Mouse (Mus musculus) adrenal gland, postnatal 4 days (tissue): Measurements from ENCODE around the gene Trim15. TPM values are rescaled to one million over a fixed set of nuclear protein-coding genes. Genes with fewer than 3 reads are reported as not detected.
"Not testable (repeated sequence)": the region's sequence is repeated elsewhere in the genome, so short reads cannot be mapped to it uniquely, and the experiment has no call there.

Source experiments
- DNase-seq, 2 experiments: peaks; one replicate each; pipeline ENCODE4 v3.0.0; 2021 to 2022; ENCODE audit warnings: low spot score in 2 of 2, mixed read lengths in 2 of 2
- long read RNA-seq, 2 experiments: library from polyadenylated mRNA; stranded (forward); transcript quantifications; one replicate each; pipeline ENCODE4 v2.0.0; 2021
- total RNA-seq, 2 experiments: library from RNA; stranded (reverse); gene quantifications; 2 replicates each; pipeline ENCODE4 v1.2.3; 2021

Gene Trim15
- not detected for total RNA-seq
- long read RNA-seq, experiment 1: 0 reads
- long read RNA-seq, experiment 2: 0 reads

DNA sequence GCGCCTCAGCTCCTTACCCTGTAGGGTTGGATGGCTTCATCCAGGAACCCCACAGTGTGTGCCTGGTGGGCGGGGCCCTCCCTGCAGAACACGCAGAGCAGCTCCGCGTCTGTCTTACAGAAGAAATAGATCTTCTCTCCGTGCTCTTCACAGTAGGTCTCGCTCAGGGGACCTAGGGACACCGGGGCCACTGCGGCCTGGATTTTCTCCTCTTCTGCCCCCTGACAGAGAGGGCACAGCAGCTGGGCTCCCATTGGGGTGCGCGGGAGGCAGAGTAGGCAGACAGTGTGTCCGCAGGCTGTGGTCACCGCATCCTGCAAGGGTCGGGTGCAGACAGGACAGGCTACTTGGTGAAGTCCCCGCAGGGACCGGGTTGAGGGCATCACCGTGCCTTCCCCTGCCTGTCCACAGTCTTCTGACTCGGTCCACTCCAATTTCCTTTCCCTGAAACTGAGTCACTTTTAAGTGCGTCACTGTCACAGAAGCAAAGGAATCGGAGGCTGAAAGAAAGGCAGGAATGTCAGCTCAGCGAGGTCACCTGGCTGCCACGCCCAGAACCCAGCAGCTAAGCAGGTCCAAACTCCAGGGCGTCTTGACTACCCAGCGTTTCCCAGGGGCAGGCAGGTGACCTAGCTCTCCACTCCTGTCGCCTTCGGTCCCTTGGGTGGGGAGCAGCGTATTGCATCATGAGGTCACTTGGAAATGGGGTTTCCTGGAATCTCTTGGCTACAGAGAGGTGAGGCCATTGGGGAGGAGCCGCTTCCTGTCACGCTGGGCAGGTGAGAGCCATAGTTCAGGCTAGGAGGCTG lies at the start of gene Trim15:
Gene Trim15, minus strand, starts transcription at position 492 of the 809 bp plus-strand sequence.
- DNase-seq: no peak

DNA sequence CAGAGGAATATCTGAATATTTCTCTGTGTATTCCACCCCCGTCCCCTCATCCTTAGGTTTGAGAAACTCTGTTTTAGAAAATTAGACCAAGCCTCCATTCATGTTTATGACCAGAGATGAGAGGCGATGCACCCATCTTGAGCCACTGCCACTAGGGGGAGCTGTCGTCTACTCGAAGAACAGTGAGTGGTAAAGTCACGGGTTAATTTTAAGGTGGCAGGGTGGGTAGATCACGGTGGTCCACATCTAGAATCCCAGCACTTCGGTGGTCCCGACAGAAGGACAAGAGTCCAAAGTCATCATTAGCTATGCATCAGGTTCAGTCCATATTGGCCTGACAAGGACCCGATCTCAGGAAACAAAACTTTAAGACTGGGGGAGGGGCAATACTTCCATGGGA lies 48.1 kb upstream of the Trim15 start:
- peak; percentile 16 to 25 for DNase-seq

DNA sequence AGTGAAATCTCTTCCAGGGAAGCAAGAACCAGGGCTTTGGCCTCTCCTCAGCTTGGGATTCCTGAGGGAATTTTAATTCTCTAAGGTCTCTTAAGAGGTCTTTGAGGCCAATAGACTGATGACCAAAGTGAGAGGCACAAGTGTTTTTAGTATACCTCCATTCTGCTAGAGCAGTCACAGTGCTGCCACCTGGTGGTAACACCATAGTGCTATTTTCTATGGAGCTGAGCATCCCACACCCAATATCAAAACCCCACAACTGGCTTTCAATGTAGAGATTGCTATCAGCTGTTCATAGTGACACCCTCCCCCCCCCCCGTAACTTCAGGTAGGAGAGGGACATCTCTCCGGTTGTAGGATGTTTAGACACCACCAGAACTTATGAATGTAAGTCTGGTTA lies 47.1 kb upstream of the Trim15 start:
- peak; percentile 39 to 50 for DNase-seq

DNA sequence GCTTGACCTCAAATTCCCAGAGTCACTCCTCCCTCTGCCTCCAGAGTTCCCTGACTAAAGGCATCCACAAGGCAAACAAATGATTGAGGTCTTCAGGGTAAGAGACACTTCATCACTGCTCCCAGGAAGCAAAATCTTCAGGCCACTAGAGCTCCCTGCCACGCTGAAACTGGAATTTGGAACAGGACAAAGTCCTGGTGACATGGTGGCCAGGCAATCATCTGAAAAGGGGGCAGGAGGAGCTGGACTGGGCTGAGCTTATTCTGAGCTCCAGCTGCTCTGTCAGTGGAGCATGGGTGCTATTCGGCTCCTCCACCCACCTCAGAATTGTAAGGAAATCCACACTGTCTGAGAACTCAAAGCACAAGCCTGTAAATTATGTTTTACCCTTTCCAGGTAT lies 45.0 kb upstream of the Trim15 start:
- no peak for DNase-seq

- DNase-seq: no peak
Observed at GRCm38 (mm10) chr17:36909802-36910201, 42.8 kb upstream of the Trim15 start.

GRCm38 (mm10) chr17:36908235-36908634 lies 41.2 kb upstream of the Trim15 start:
- no peak for DNase-seq

- no peak for DNase-seq
Observed at GRCm38 (mm10) chr17:36903651-36904050, 36.6 kb upstream of the Trim15 start.

DNA sequence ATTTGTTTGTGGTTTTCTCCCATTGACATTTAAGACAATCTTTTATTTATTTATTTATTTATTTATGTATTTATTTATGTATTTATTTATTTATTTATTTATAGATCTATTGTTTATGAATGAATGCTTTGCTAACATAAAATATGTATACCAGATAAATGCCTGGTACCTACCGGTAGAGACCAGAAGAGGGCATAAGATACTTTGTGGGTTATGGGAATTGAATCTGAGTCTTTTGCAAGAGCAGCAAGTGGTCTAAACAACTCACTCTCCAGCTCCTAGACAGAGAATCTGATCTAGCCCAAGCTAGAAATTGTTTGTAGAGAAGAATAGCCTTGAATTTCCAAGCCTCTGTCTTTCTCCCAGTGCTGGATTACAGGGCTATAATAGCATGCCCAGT lies 33.7 kb upstream of the Trim15 start:
- no peak for DNase-seq

- DNase-seq: no peak
Observed at GRCm38 (mm10) chr17:36900001-36900400, 33.0 kb upstream of the Trim15 start.

DNA sequence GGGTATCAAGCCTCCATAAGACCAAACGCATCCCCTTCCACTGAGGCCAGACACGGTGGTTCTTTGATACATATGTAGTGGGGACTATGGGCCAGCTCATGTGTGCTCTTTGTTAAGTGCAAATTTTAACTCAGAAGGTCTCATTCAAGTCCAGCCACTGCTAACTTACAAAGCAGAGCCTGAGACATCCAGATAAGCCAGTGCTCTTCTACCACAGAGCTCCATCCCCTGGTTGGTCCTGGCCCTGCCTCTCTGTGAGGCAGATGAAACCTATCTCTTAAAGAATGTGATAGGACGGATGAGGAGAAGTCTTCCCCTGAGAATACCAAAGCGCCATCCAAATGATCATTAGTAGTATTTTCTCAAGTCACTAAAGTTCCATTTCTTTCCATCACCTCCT lies 32.4 kb upstream of the Trim15 start:
- no peak for DNase-seq

DNA sequence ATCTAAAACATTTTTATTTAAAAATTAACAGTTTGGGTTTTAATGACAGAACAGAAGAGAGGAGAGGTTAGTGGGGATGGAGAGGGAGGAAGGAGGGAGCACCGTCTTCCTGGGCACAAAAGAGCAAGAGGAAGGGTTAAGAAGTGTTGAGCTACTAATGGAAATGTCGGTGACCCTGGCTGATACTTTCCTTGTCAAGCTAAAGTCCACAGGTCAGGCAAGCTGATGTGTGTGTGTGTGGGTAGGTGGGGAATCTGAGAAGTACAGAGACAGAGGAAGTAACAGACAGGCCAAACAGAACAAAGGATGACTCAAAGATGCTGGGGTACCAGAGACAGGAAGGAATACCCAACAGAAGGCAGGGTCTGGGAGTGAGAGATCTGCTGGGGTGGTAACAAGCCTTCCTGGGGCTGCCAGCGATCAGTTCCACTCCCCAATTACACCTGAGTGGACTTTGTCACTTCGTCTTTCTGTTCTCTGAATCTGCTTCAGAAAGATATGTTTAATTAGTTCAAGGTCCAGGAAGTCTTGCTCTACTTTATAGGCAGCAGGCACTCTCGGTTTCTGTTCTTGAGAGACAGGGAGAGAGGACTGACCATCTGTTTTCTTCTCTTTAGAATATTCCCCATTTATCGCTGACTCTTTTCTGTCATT lies 30.7 kb upstream of the Trim15 start, which contains the start of gene Trim31:
Gene Trim31, plus strand, starts transcription at position 567 of the 654 bp plus-strand sequence.
- no peak for DNase-seq

GRCm38 (mm10) chr17:36897065-36897464 lies 30.1 kb upstream of the Trim15 start:
- DNase-seq: no peak

DNA sequence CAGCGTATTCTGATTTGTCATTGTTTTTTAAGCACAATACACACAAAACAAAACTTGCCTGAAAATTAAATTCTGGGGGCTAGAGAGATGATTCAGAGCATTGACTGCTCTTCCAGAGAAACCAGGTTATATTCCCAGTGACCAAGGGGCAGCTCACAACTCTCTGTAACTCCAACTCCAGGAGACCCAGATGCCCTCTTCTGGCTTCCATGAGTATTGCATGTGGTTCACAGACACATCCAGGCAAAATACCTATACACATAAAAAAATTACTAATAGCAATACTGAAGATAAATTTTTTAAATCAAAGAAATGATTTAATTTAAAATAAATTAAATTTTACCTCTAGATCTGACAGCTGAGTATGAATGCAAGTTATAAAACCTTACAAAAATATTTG lies 29.6 kb upstream of the Trim15 start:
- no peak for DNase-seq

DNA sequence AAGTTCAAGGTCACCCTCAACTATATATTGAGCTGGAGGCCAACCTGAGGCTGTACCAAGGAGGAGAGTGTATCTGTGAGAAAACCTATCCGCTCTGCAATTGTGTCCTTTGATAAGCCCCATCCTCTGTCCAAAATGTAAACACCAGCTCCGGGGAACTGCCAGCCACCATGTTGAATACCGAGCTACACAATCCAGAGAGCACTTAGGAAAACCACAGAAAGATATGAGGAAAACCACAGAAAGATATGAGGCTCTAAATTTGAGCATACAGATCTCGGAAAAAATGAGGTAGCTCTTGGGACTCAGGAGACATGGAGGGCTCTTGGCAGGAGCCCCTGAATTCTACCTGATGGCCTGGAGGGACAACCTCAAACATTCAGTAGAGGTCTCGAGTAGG lies 26.4 kb upstream of the Trim15 start:
- no peak for DNase-seq

- no peak for DNase-seq
Observed at GRCm38 (mm10) chr17:36892362-36892761, 25.4 kb upstream of the Trim15 start.

- not testable (repeated sequence) for DNase-seq
Observed at GRCm38 (mm10) chr17:36891496-36891895, 24.5 kb upstream of the Trim15 start.

DNA sequence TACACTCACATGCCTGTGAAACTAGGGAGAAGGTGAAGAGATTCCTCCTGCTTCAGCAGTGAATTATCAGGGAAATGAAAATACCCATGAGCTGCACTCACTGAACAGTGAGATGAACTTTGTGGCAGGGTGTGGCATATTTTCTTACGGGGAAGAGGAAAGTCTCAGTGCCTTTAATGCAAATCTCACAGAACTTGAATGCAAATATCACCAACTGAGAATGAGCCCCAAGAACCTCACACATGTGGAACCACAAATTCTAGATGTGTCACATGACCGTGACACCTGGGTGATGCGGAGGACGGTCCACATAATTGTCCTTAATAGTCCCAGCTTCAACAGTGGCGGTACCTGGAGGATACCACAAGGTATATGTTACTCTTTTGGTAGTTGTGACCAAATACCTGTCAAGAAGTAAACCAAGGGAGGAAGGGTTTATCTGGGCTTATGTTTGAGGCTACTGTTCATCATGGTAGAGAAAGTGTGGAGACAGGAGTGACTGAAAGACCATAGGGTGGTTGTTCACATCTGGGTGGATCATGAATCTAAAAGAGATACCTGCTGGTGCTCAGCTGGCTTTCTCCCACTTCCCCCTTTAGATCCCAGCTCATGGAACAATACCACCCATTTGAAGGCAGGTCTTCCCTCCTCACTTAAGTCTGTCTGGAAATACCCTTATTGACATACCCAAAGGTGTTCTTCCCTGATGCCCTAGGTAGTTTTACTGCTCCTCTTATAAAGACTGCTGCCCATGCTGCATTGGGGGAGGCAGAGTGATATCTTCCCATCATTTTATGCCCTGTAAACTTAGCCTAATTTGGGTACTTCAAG lies 23.3 kb upstream of the Trim15 start, which contains the start of gene Trim40:
Gene Trim40, minus strand, starts transcription at position 51 of the 831 bp plus-strand sequence.
- DNase-seq: no peak

DNA sequence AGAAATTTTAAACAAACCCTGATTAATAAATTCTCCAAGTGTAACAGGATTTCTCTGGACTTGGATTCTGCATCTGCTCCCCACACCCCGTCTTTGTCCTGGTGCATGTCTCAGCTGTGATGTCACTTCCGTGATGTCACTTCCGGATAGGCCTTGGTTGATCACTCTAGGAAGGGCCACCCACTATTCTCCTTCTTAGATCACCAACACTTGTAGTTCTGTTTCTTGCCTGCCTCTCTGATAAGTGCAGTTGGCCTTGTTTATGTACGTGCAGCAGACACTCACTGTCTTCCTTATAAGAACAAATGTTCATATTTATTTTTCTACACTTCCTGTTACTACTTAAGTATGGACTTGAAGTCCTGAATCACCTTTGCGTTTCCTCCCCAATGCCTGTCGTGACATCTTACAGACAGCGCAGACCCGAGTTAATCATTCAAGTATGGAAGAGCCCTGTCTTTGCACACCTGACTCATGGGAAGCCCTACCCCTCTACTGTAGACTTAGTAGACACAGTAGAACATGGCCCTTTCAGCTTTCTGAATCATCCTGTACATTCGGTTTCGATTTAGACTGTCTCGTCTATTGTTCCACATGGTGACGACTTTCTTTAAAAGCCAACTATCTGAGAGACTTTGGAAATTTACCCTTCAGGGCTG lies 18.3 kb upstream of the Trim15 start:
- no peak for DNase-seq

- DNase-seq: no peak
Observed at GRCm38 (mm10) chr17:36883350-36883749, 16.3 kb upstream of the Trim15 start.

DNA sequence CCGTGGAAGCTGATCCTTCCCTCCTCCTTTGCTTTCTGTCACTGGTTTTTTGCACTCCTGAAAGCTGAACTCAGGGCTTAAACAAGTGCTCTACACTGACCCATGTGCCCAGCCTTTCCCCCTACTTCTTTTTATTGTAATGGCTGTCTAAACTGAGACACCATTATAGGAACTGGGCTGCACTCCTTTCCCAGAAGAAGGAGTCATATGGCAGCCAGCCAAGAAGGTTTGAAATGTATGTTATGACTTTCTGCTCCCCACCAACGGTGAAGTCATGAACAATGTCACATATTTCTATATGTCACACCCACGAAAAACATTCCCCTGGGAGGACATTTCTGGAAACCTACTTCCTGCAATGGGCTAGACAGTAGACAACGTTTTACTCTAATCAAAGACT lies 7.6 kb upstream of the Trim15 start:
- no peak for DNase-seq
